Mouse (Mus musculus) limb, embryonic 15.5 days (tissue): ENCODE results near the gene Olah. TPM values are rescaled to one million over a fixed set of nuclear protein-coding genes. Genes with fewer than 3 reads are reported as not detected.

Experiments used
- ATAC-seq: fragments of 200-750 bp; cut with Nextera tagmentation; 2 replicates; pipeline ENCODE4 v1.8.0; 2017; ENCODE audit warnings: low read depth, moderate TSS enrichment; ENCODE audit not compliant: insufficient number of reproducible peaks, low FRiP score, low TSS enrichment
- H3K27ac ChIP-seq: fragments of 300-500 bp; sonication (generic); 2 replicates; pipeline ENCODE4 v1.5.1; 2015; ENCODE audit warnings: moderate library complexity, mild to moderate bottlenecking, inconsistent platforms
- H3K27me3 ChIP-seq: fragments of 300-500 bp; sonication (generic); 2 replicates; pipeline ENCODE4 v1.6.1; 2015; ENCODE audit warnings: inconsistent platforms
- H3K36me3 ChIP-seq: fragments of 300-500 bp; sonication (generic); 2 replicates; pipeline ENCODE4 v1.6.1; 2015; ENCODE audit warnings: inconsistent platforms
- H3K4me1 ChIP-seq: fragments of 300-500 bp; sonication (generic); 2 replicates; pipeline ENCODE4 v1.6.1; 2015; ENCODE audit warnings: inconsistent platforms
- H3K4me2 ChIP-seq: fragments of 300-500 bp; sonication (generic); 2 replicates; pipeline ENCODE4 v1.6.1; 2015; ENCODE audit warnings: mild to moderate bottlenecking, inconsistent platforms
- H3K4me3 ChIP-seq: fragments of 300-500 bp; sonication (generic); 2 replicates; pipeline ENCODE4 v1.5.1; 2015; ENCODE audit warnings: mild to moderate bottlenecking, inconsistent platforms
- H3K9ac ChIP-seq: fragments of 300-500 bp; sonication (generic); 2 replicates; pipeline ENCODE4 v1.6.1; 2015; ENCODE audit warnings: inconsistent platforms
- H3K9me3 ChIP-seq: fragments of 300-500 bp; sonication (generic); 2 replicates; pipeline ENCODE4 v1.6.1; 2016; ENCODE audit warnings: inconsistent platforms
- WGBS: fragments of 180-500 bp; shearing (Covaris S2); methylation state at CpG from one replicate; pipeline ENCODE4 v1.1.7; 2015; 5-methylcytosine and 5-hydroxymethylcytosine counted together
- polyA plus RNA-seq: library from polyadenylated mRNA; unstranded; fragments of >200 nt; fragmentation: Nextera tagmentation; extraction: Ambion mirVana; gene quantifications from 2 replicates; pipeline ENCODE4 v1.2.1, GENCODE M21; 2015

The Olah gene
- polyA plus RNA-seq, 1 experiment from 2014 or later, result 0.55 TPM

DNA sequence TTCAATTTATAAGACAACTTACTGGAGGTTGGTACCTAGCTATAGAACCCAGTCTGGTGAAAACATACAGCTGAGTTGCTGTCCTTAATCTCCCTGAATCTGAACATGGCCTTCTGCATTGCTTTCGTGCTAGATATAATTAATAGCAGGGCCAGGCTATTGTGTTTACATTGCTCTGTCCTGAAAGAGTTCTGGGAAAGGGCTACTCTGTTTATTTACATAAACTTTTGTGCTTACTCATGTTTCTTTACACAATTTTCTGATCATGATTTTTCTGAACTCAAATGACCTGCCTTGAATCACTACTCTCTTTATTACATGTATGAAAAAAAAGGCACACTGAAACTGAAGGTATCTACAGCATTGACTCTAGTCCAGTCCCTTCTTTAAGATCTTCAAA, 18.7 kb upstream of the Olah start:
- H3K4me3 ChIP-seq, result no peak overlapping the region
- no peak overlapping the region for H3K9ac ChIP-seq
- H3K4me1 ChIP-seq, result no peaks in the 10 kb centered on the region
- H3K36me3 ChIP-seq, result no peaks in the 10 kb centered on the region
- no peak overlapping the region for H3K27ac ChIP-seq
- H3K27me3 ChIP-seq, result peaks cover 6% of the 10 kb centered on the region; the same call in 1 of the 2 replicates
- H3K9me3 ChIP-seq, result no peaks in the 10 kb centered on the region
- H3K4me2 ChIP-seq, result no peak overlapping the region
- 67% methylated on average over 1 of the region's 1 CpGs for WGBS
- ATAC-seq, result no peak

GRCm38 (mm10) chr2:3414241-3414640, 17.2 kb upstream of the Olah start:
- 35% methylated on average over 4 of the region's 4 CpGs for WGBS
- no peak for ATAC-seq
- no peaks in the 10 kb centered on the region for H3K9me3 ChIP-seq
- H3K9ac ChIP-seq, result no peak overlapping the region
- H3K27me3 ChIP-seq, result peaks cover 6% of the 10 kb centered on the region; the same call in 1 of the 2 replicates
- H3K4me1 ChIP-seq, result no peaks in the 10 kb centered on the region
- H3K27ac ChIP-seq, result no peak overlapping the region
- H3K4me3 ChIP-seq, result no peak overlapping the region
- no peaks in the 10 kb centered on the region for H3K36me3 ChIP-seq
- no peak overlapping the region for H3K4me2 ChIP-seq

DNA sequence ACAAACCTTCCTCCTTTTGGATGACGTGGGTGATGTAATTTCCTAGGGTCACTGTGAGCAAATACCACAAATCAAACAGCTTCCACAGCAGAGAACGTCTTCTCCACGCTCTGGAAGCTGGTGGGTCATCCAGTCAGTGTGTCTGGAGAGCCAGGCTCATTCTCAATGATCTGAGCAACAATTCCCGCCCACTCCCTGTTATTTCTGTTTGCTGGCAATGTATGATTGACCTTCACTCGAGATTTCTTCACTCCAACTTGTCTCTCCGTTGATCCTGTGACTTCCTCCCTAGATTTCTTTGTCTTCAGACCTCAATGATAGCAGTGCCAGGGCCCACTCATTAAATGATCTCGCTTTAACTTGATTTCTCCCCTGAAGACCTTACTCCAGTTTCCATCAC, 10.7 kb upstream of the Olah start:
- no peak overlapping the region for H3K4me3 ChIP-seq
- no peak overlapping the region for H3K9ac ChIP-seq
- no peaks in the 10 kb centered on the region for H3K9me3 ChIP-seq
- ATAC-seq, result no peak
- H3K4me1 ChIP-seq, result no peaks in the 10 kb centered on the region
- 75% methylated on average over 7 of the region's 7 CpGs for WGBS
- H3K36me3 ChIP-seq, result no peaks in the 10 kb centered on the region
- H3K27ac ChIP-seq, result no peak overlapping the region
- no peak overlapping the region for H3K4me2 ChIP-seq
- no peaks in the 10 kb centered on the region for H3K27me3 ChIP-seq

GRCm38 (mm10) chr2:3405981-3406380, 9.0 kb upstream of the Olah start:
- Histone ChIP-seq H3K27me3 (no peaks in the 10 kb centered on the region), H3K27ac (no peak overlapping the region), H3K4me3 (no peak overlapping the region), H3K4me2 (no peak overlapping the region), H3K9me3 (no peaks in the 10 kb centered on the region), H3K4me1 (no peaks in the 10 kb centered on the region), H3K36me3 (no peaks in the 10 kb centered on the region), H3K9ac (no peak overlapping the region)
- 78% methylated on average over 4 of the region's 4 CpGs for WGBS
- ATAC-seq, result no peak

GRCm38 (mm10) chr2:3391945-3392344, 5.1 kb downstream of the Olah start:
- no peak overlapping the region for H3K4me2 ChIP-seq
- no peak overlapping the region for H3K4me3 ChIP-seq
- no peaks in the 10 kb centered on the region for H3K4me1 ChIP-seq
- no peak overlapping the region for H3K9ac ChIP-seq
- no peaks in the 10 kb centered on the region for H3K27me3 ChIP-seq
- H3K9me3 ChIP-seq, result no peaks in the 10 kb centered on the region
- no peak for ATAC-seq
- no peaks in the 10 kb centered on the region for H3K36me3 ChIP-seq
- no peak overlapping the region for H3K27ac ChIP-seq
- 82% methylated on average over 2 of the region's 2 CpGs for WGBS

DNA sequence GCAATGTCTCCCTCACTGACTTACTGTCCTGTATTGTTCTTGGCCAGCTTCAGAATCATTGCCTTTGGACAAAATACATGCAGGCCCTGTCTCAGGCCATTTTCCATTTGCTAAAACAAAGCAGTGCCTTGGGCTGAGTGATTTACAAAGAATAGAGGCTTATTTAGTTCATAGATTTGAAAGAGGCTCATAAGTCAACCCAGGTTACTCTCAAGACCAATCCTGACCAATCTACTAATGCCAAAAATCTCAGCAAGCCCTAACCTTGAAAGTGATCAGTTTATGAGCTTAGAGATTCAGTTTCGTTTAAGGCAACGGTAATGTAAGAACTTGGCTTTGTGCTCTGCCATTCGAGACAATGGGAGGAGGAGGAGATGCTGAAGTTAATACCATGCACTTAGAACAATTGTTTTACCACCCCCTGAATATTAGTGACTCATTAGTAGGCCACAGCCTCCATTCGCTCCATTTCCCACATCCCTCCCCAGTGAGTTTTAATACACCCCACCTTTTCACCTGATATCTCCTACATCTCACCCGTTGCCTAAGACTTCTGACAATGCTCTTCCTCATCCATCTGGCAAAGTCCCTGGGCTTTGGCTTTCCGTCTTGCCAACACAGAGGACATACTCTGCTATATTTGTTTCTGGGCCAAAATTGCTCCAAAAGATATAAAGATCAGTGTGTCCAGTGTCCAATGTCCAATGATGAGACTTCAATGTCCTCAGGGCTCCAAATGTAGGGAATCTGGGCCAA, 9.7 kb downstream of the Olah start:
- 77% methylated on average over 6 of the region's 6 CpGs for WGBS
- no peak overlapping the region for H3K9ac ChIP-seq
- H3K27me3 ChIP-seq, result no peaks in the 10 kb centered on the region
- no peak overlapping the region for H3K27ac ChIP-seq
- no peaks in the 10 kb centered on the region for H3K9me3 ChIP-seq
- no peaks in the 10 kb centered on the region for H3K4me1 ChIP-seq
- no peaks in the 10 kb centered on the region for H3K36me3 ChIP-seq
- H3K4me3 ChIP-seq, result no peak overlapping the region
- no peak overlapping the region for H3K4me2 ChIP-seq
- no peak for ATAC-seq

GRCm38 (mm10) chr2:3365127-3365526, 31.9 kb downstream of the Olah start:
- Histone ChIP-seq H3K4me1 (no peaks in the 10 kb centered on the region), H3K9ac (no peak overlapping the region), H3K4me3 (no peak overlapping the region), H3K4me2 (no peak overlapping the region), H3K27ac (no peak overlapping the region), H3K9me3 (no peaks in the 10 kb centered on the region), H3K36me3 (no peaks in the 10 kb centered on the region), H3K27me3 (no peaks in the 10 kb centered on the region)
- 60% methylated on average over 4 of the region's 4 CpGs for WGBS
- ATAC-seq, result no peak

GRCm38 (mm10) chr2:3361067-3361466, 35.9 kb downstream of the Olah start:
- Histone ChIP-seq H3K4me3 (no peak overlapping the region), H3K9ac (no peak overlapping the region)
- 85% methylated on average over 3 of the region's 3 CpGs for WGBS

DNA sequence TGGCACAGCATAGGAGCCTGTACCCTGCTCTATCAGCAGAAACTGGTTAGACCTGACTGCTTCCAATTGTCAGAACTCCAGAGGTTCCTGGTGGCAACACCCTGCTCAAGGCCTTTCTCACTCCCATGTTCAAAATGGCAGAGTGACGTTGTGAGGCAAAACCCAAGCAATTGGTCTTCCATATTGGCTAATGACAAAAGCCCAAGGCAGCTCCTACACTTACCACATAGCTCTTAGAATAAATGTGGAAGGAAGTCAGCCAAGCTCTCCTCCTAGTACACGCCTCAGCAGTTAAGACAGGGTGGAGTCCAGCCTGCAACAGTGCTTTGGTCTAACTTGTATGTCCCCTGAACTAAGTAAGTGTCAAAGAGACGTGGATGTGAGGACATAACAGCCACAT, 39.1 kb downstream of the Olah start:
- Histone ChIP-seq H3K4me3 (no peak overlapping the region), H3K27ac (no peak overlapping the region), H3K36me3 (no peaks in the 10 kb centered on the region), H3K4me2 (no peak overlapping the region), H3K27me3 (no peaks in the 10 kb centered on the region), H3K9ac (no peak overlapping the region), H3K4me1 (no peaks in the 10 kb centered on the region), H3K9me3 (no peaks in the 10 kb centered on the region)
- ATAC-seq, result no peak
- 69% methylated on average over 3 of the region's 3 CpGs for WGBS

More at GRCm38 (mm10) chr2:3361067-3361466, 35.9 kb downstream of the Olah start:
- H3K4me1 ChIP-seq, result no peaks in the 10 kb centered on the region
- H3K27ac ChIP-seq, result no peak overlapping the region
- H3K9me3 ChIP-seq, result no peaks in the 10 kb centered on the region
- H3K36me3 ChIP-seq, result no peaks in the 10 kb centered on the region
- no peaks in the 10 kb centered on the region for H3K27me3 ChIP-seq
- no peak for ATAC-seq
- no peak overlapping the region for H3K4me2 ChIP-seq

DNA sequence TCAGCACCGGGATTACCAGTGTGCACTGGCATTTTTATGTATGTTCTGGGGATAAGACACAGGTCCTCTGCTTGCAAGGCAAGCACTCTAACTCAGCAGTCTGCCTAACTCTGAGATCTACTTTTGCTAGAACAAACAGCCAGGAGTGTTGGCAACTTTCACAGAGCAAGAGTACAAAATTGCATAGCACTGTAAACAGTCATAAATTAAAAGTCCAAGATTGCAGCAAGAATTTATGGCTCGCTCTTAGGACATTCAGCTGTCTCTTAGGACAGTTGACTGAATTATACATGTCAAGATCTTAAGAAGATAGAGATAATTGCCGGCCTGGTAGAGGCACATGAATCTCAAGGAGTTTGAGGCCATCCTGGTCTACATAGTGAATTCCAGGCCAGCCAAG, 40.7 kb downstream of the Olah start:
- Histone ChIP-seq H3K4me2 (no peak overlapping the region), H3K9ac (no peak overlapping the region), H3K36me3 (no peaks in the 10 kb centered on the region), H3K4me1 (no peaks in the 10 kb centered on the region), H3K4me3 (no peak overlapping the region), H3K27me3 (no peaks in the 10 kb centered on the region), H3K9me3 (no peaks in the 10 kb centered on the region), H3K27ac (no peak overlapping the region)
- WGBS, result 50% methylated on average over 3 of the region's 3 CpGs
- no peak for ATAC-seq

- Histone ChIP-seq H3K4me2 (no peak overlapping the region), H3K9ac (no peak overlapping the region), H3K4me3 (no peak overlapping the region), H3K36me3 (no peaks in the 10 kb centered on the region), H3K27me3 (no peaks in the 10 kb centered on the region), H3K4me1 (no peaks in the 10 kb centered on the region), H3K27ac (no peak overlapping the region), H3K9me3 (no peaks in the 10 kb centered on the region)
- no peak for ATAC-seq
- 83% methylated on average over 8 of the region's 8 CpGs for WGBS
Measured at GRCm38 (mm10) chr2:3355793-3356192, 41.2 kb downstream of the Olah start.

DNA sequence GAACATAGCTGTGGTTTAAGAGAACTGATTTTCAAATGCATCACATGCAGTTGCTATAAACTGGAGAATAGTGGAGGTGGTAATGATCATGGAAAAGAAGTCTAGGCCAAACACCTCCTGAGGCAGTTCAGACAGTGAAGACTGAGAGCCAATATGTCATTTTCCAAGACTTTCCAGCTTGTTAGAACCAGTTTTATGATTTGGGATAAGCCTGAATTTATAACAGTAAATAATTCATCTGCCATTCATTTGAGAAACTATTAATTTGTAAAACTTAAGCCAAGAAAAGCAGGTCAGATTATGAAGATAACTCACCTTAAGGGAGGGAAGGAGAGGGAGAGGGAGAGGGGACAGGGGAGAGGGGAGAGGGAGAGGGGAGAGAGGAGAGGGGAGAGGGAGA, 43.9 kb downstream of the Olah start:
- H3K27ac ChIP-seq, result no peak overlapping the region
- H3K4me3 ChIP-seq, result no peak overlapping the region
- H3K36me3 ChIP-seq, result no peaks in the 10 kb centered on the region
- H3K9ac ChIP-seq, result no peak overlapping the region
- no peaks in the 10 kb centered on the region for H3K27me3 ChIP-seq
- H3K9me3 ChIP-seq, result no peaks in the 10 kb centered on the region
- no peak for ATAC-seq
- H3K4me1 ChIP-seq, result no peaks in the 10 kb centered on the region
- H3K4me2 ChIP-seq, result no peak overlapping the region

GRCm38 (mm10) chr2:3348919-3349318, 48.1 kb downstream of the Olah start:
- Histone ChIP-seq H3K27ac (no peak overlapping the region), H3K4me2 (no peak overlapping the region), H3K9ac (no peak overlapping the region), H3K36me3 (no peaks in the 10 kb centered on the region), H3K9me3 (no peaks in the 10 kb centered on the region), H3K4me3 (no peak overlapping the region), H3K4me1 (no peaks in the 10 kb centered on the region), H3K27me3 (0 out of 2 replicates have a peak, but pooled peaks cover 4% of the 10 kb centered on the region)
- ATAC-seq, result no peak
- 19% methylated on average over 3 of the region's 3 CpGs for WGBS
